Mouse (Mus musculus): ENCODE measurements around the gene Epb41l5. TPM values are rescaled to one million over a fixed set of nuclear protein-coding genes. Genes with fewer than 3 reads are reported as not detected.

The Epb41l5 gene
- polyA plus RNA-seq, 1 experiment from 2014 or later = 15.3 TPM

GRCm38 (mm10) chr1:119650386-119650785 is 1.6 kb upstream of the Epb41l5 start:
- H3K4me1 ChIP-seq (ENCODE audit: control insufficient read depth in 2 of 2, insufficient read depth in 2 of 2, low read length in 2 of 2) = peaks cover 2 to 12% of the 10 kb centered on the region in 2 experiments
- WGBS = 77% methylated on average over 5 of the region's 5 CpGs
- H3K27me3 ChIP-seq (ENCODE audit: control insufficient read depth, insufficient read depth, low read length) = no peaks in the 10 kb centered on the region
- H3K4me3 ChIP-seq (ENCODE audit: control insufficient read depth in 1 of 2, insufficient read depth in 1 of 2, low read depth in 1 of 2, low read length in 2 of 2) = no peak overlapping the region
- no peak overlapping the region for H3K9ac ChIP-seq (ENCODE audit: low read length)
- H3K4me2 ChIP-seq (ENCODE audit: low read length) = no peak overlapping the region
- no peak overlapping the region for H3K27ac ChIP-seq (replicated peaks in 1 of 2; ENCODE audit: control insufficient read depth in 1 of 2, insufficient read depth in 1 of 2, low read depth in 2 of 2, low read length in 2 of 2)
- ATAC-seq (ENCODE audit: insufficient number of reproducible peaks, insufficient read depth, low FRiP score, low read depth) = no peak
- no peaks in the 10 kb centered on the region for H3K9me3 ChIP-seq (ENCODE audit: control insufficient read depth, low read length)
- H3K36me3 ChIP-seq (ENCODE audit: control insufficient read depth, insufficient read depth, low read length) = no peaks in the 10 kb centered on the region

DNA sequence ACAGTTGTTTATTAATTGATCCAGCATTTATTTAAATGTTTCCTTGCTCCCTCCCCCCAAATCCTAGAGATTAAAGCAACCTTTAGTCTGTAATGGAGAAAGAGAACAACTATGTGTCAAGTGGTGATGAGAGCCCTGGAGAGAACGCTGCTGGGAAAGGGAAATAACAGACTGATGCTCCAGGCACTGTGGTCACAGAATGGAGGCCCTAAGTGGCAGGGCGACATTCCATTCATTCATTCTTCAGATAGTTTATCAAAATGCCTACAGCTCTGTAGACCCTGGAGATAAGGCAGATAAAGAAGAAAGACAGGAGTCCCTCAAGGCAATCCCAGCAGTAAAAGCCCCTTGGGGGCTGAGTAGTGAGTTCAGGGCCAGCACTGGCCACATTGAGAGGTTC is 827 bp upstream of the Epb41l5 start:
- Histone ChIP-seq H3K4me2 (ENCODE audit: low read length) (no peak overlapping the region), H3K27ac (replicated peaks in 1 of 2; ENCODE audit: control insufficient read depth in 1 of 2, insufficient read depth in 1 of 2, low read depth in 2 of 2, low read length in 2 of 2) (peak overlapping the region in 1 of 2 experiments; percentile 74; a peak in 1 of 4 replicates), H3K9me3 (ENCODE audit: control insufficient read depth, low read length) (no peaks in the 10 kb centered on the region)

GRCm38 (mm10) chr1:119646356-119646755 is 2.4 kb downstream of the Epb41l5 start:
- Histone ChIP-seq H3K27ac (replicated peaks in 1 of 2; ENCODE audit: control insufficient read depth in 1 of 2, insufficient read depth in 1 of 2, low read depth in 2 of 2, low read length in 2 of 2) (no peak overlapping the region), H3K27me3 (ENCODE audit: control insufficient read depth, insufficient read depth, low read length) (no peaks in the 10 kb centered on the region), H3K36me3 (ENCODE audit: control insufficient read depth, insufficient read depth, low read length) (no peaks in the 10 kb centered on the region), H3K9ac (ENCODE audit: low read length) (no peak overlapping the region), H3K4me3 (ENCODE audit: control insufficient read depth in 1 of 2, insufficient read depth in 1 of 2, low read depth in 1 of 2, low read length in 2 of 2) (no peak overlapping the region), H3K4me2 (ENCODE audit: low read length) (no peak overlapping the region), H3K4me1 (ENCODE audit: control insufficient read depth in 2 of 2, insufficient read depth in 2 of 2, low read length in 2 of 2) (peaks cover 2 to 12% of the 10 kb centered on the region in 2 experiments), H3K9me3 (ENCODE audit: control insufficient read depth, low read length) (no peaks in the 10 kb centered on the region)
- 67% methylated on average over 2 of the region's 2 CpGs for WGBS
- no peak for ATAC-seq (ENCODE audit: insufficient number of reproducible peaks, insufficient read depth, low FRiP score, low read depth)

More for the DNA sequence above, 827 bp upstream of the Epb41l5 start:
- no peaks in the 10 kb centered on the region for H3K27me3 ChIP-seq (ENCODE audit: control insufficient read depth, insufficient read depth, low read length)
- no peak for ATAC-seq (ENCODE audit: insufficient number of reproducible peaks, insufficient read depth, low FRiP score, low read depth)
- H3K36me3 ChIP-seq (ENCODE audit: control insufficient read depth, insufficient read depth, low read length) = no peaks in the 10 kb centered on the region
- H3K4me1 ChIP-seq (ENCODE audit: control insufficient read depth in 2 of 2, insufficient read depth in 2 of 2, low read length in 2 of 2) = peaks cover 2 to 12% of the 10 kb centered on the region in 2 experiments
- 8% methylated on average over 2 of the region's 2 CpGs for WGBS
- no peak overlapping the region for H3K9ac ChIP-seq (ENCODE audit: low read length)
- H3K4me3 ChIP-seq (ENCODE audit: control insufficient read depth in 1 of 2, insufficient read depth in 1 of 2, low read depth in 1 of 2, low read length in 2 of 2) = no peak overlapping the region

DNA sequence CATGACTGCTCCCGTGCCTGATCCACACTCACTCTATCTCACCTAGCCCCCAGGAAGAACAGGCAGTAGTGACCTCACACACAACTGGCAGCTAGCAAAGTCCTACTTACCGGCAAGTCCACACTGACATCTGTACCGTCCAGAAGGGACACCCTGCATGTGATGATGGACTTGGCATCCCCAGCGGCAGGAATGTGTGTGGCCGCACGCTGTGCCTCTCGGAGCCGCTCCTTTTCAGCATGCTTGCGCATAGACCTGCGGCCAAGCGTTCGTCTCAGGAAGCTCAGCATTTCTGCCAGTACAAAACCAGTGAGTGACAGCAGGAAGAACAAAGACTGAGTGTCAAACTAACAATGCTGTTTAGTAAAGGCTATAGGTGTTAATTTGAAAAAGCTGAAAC is 6.4 kb downstream of the Epb41l5 start:
- ATAC-seq (ENCODE audit: insufficient number of reproducible peaks, insufficient read depth, low FRiP score, low read depth) = peak; percentile 56; the same call in 1 of the 2 replicates
- Histone ChIP-seq H3K9me3 (ENCODE audit: control insufficient read depth, low read length) (no peaks in the 10 kb centered on the region), H3K9ac (ENCODE audit: low read length) (no peak overlapping the region), H3K27ac (replicated peaks in 1 of 2; ENCODE audit: control insufficient read depth in 1 of 2, insufficient read depth in 1 of 2, low read depth in 2 of 2, low read length in 2 of 2) (no peak overlapping the region), H3K4me2 (ENCODE audit: low read length) (peak overlapping the region; percentile 17; the same call in 1 of the 2 replicates), H3K36me3 (ENCODE audit: control insufficient read depth, insufficient read depth, low read length) (no peaks in the 10 kb centered on the region), H3K4me1 (ENCODE audit: control insufficient read depth in 2 of 2, insufficient read depth in 2 of 2, low read length in 2 of 2) (peaks cover 0 to 3% of the 10 kb centered on the region in 2 experiments; a peak in 3 of 4 replicates), H3K4me3 (ENCODE audit: control insufficient read depth in 1 of 2, insufficient read depth in 1 of 2, low read depth in 1 of 2, low read length in 2 of 2) (no peak overlapping the region), H3K27me3 (ENCODE audit: control insufficient read depth, insufficient read depth, low read length) (no peaks in the 10 kb centered on the region)
- WGBS = 25% methylated on average over 12 of the region's 12 CpGs

DNA sequence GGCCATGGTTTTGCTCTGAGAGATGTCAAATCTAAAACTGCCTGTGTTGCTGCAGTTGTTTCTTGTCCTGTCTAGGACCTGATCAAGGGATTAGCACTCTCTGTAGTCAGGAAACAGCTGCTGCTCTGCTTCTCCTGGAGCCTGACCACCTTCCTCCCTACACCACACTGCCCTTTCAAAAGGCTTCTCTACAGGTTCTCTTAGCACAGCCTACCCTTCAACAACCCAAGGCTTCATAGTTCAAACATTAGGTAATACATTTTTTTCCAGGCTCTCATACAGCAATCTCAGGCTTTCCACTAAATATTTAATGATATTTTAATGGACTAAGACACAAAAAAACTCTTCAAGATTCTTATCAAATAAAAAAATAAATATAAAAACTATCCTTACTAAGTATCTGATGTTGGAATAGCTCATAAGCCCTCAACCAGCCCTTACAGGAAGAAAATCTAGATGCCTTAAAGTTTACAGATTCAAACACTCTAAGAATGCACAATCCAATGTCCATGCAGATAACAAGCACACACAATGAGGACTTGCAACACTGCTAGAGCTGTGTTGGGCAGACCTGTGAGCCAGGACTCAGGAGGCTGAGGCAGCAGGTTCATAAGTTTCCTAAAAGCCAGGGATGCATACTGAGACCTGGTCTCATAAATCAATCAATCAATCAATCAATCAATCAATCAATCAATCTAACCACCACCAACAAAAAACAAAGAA is 7.5 kb downstream of the Epb41l5 start:
- Histone ChIP-seq H3K27ac (replicated peaks in 1 of 2; ENCODE audit: control insufficient read depth in 1 of 2, insufficient read depth in 1 of 2, low read depth in 2 of 2, low read length in 2 of 2) (no peak overlapping the region), H3K4me3 (ENCODE audit: control insufficient read depth in 1 of 2, insufficient read depth in 1 of 2, low read depth in 1 of 2, low read length in 2 of 2) (no peak overlapping the region), H3K27me3 (ENCODE audit: control insufficient read depth, insufficient read depth, low read length) (no peaks in the 10 kb centered on the region), H3K36me3 (ENCODE audit: control insufficient read depth, insufficient read depth, low read length) (no peaks in the 10 kb centered on the region), H3K9me3 (ENCODE audit: control insufficient read depth, low read length) (no peaks in the 10 kb centered on the region), H3K4me1 (ENCODE audit: control insufficient read depth in 2 of 2, insufficient read depth in 2 of 2, low read length in 2 of 2) (no peaks in the 10 kb centered on the region; a peak in 2 of 4 replicates), H3K4me2 (ENCODE audit: low read length) (no peak overlapping the region), H3K9ac (ENCODE audit: low read length) (no peak overlapping the region)
- no peak for ATAC-seq (ENCODE audit: insufficient number of reproducible peaks, insufficient read depth, low FRiP score, low read depth)

DNA sequence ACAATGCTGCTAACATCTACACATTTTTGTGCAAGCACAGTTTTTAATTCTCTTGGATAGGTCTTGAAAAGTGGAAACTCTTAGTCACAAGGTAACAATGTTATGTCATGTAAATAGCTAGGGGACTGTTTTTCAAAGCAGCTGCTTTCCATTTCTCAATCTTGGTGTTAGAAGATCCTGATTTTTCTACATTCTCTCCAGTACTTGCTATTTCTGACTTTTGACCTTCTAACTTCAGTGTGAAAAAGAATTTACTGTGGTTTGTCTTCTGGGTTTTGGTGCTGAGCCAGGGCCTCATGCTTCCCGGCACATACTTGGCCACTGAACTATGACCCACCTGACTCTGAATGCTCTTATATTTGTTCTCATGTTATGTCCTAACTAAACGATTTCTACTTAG is 8.8 kb downstream of the Epb41l5 start:
- WGBS = 63% methylated on average over 2 of the region's 2 CpGs
- no peaks in the 10 kb centered on the region for H3K9me3 ChIP-seq (ENCODE audit: control insufficient read depth, low read length)

GRCm38 (mm10) chr1:119637188-119638023 is 11.4 kb downstream of the Epb41l5 start:
- Histone ChIP-seq H3K4me2 (ENCODE audit: low read length) (no peak overlapping the region), H3K4me3 (ENCODE audit: control insufficient read depth in 1 of 2, insufficient read depth in 1 of 2, low read depth in 1 of 2, low read length in 2 of 2) (no peak overlapping the region), H3K27me3 (ENCODE audit: control insufficient read depth, insufficient read depth, low read length) (no peaks in the 10 kb centered on the region), H3K4me1 (ENCODE audit: control insufficient read depth in 2 of 2, insufficient read depth in 2 of 2, low read length in 2 of 2) (no peaks in the 10 kb centered on the region; a peak in 1 of 4 replicates), H3K36me3 (ENCODE audit: control insufficient read depth, insufficient read depth, low read length) (0 out of 2 replicates have a peak, but pooled peaks cover 6% of the 10 kb centered on the region), H3K27ac (replicated peaks in 1 of 2; ENCODE audit: control insufficient read depth in 1 of 2, insufficient read depth in 1 of 2, low read depth in 2 of 2, low read length in 2 of 2) (no peak overlapping the region), H3K9me3 (ENCODE audit: control insufficient read depth, low read length) (no peaks in the 10 kb centered on the region), H3K9ac (ENCODE audit: low read length) (no peak overlapping the region)
- 83% methylated on average over 6 of the region's 6 CpGs for WGBS
- no peak for ATAC-seq (ENCODE audit: insufficient number of reproducible peaks, insufficient read depth, low FRiP score, low read depth)

More for the DNA sequence above, 8.8 kb downstream of the Epb41l5 start:
- Histone ChIP-seq H3K27me3 (ENCODE audit: control insufficient read depth, insufficient read depth, low read length) (no peaks in the 10 kb centered on the region), H3K9ac (ENCODE audit: low read length) (no peak overlapping the region), H3K4me1 (ENCODE audit: control insufficient read depth in 2 of 2, insufficient read depth in 2 of 2, low read length in 2 of 2) (no peaks in the 10 kb centered on the region; a peak in 2 of 4 replicates), H3K36me3 (ENCODE audit: control insufficient read depth, insufficient read depth, low read length) (no peaks in the 10 kb centered on the region), H3K27ac (replicated peaks in 1 of 2; ENCODE audit: control insufficient read depth in 1 of 2, insufficient read depth in 1 of 2, low read depth in 2 of 2, low read length in 2 of 2) (no peak overlapping the region), H3K4me3 (ENCODE audit: control insufficient read depth in 1 of 2, insufficient read depth in 1 of 2, low read depth in 1 of 2, low read length in 2 of 2) (no peak overlapping the region), H3K4me2 (ENCODE audit: low read length) (no peak overlapping the region)
- no peak for ATAC-seq (ENCODE audit: insufficient number of reproducible peaks, insufficient read depth, low FRiP score, low read depth)

All from heart, embryonic 14.5 days (tissue).